Mouse (Mus musculus) heart, postnatal 0 days (tissue): ENCODE data around the gene Tbc1d10a. TPM values are rescaled to one million over a fixed set of nuclear protein-coding genes. Genes with fewer than 3 reads are reported as not detected.
"Not testable (repeated sequence)": the region's sequence is repeated elsewhere in the genome, so short reads cannot be mapped to it uniquely, and the experiment has no call there.

Experiments used
- ATAC-seq: fragments of 200-750 bp; cut with Nextera tagmentation; 2 replicates; pipeline ENCODE4 v1.8.0; 2017; ENCODE audit warnings: low read depth, moderate number of reproducible peaks, moderate library complexity; ENCODE audit not compliant: insufficient read depth
- DNase-seq: peaks from one replicate; pipeline ENCODE4 v3.0.0-alpha.2; 2016; ENCODE audit warnings: low spot score
- H3K27ac ChIP-seq: fragments of 300-500 bp; sonication (generic); 2 replicates; pipeline ENCODE4 v1.5.1; 2014; ENCODE audit warnings: low read depth, mild to moderate bottlenecking
- H3K27me3 ChIP-seq: fragments of 300-500 bp; sonication (generic); 2 replicates; pipeline ENCODE4 v1.6.1; 2014; ENCODE audit warnings: low read length, mixed read lengths; ENCODE audit not compliant: control insufficient read depth, insufficient read depth
- H3K36me3 ChIP-seq: fragments of 300-500 bp; sonication (generic); replicated peaks from 2 replicates; pipeline ENCODE4 v1.6.1; 2014; ENCODE audit warnings: low read length, mixed read lengths; ENCODE audit not compliant: control insufficient read depth, insufficient read depth
- H3K4me1 ChIP-seq: fragments of 300-500 bp; sonication (generic); 2 replicates; pipeline ENCODE4 v1.6.1; 2014; ENCODE audit warnings: antibody characterized with exemption; ENCODE audit not compliant: control insufficient read depth, insufficient read depth
- H3K4me2 ChIP-seq: fragments of 300-500 bp; sonication (generic); 2 replicates; pipeline ENCODE4 v1.6.1; 2014; ENCODE audit warnings: low read depth, mild to moderate bottlenecking, low read length, moderate library complexity
- H3K4me3 ChIP-seq: fragments of 300-500 bp; sonication (generic); 2 replicates; pipeline ENCODE4 v1.5.1; 2014; ENCODE audit warnings: low read depth, low read length
- H3K9ac ChIP-seq: fragments of 300-500 bp; sonication (generic); replicated peaks from 2 replicates; pipeline ENCODE4 v1.6.1; 2014; ENCODE audit warnings: low read depth, low read length, mixed read lengths
- H3K9me3 ChIP-seq: fragments of 300-500 bp; sonication (generic); replicated peaks from 2 replicates; pipeline ENCODE4 v1.6.1; 2016; ENCODE audit warnings: low read length; ENCODE audit not compliant: control insufficient read depth
- CTCF ChIP-seq: IDR thresholded peaks from 2 replicates; pipeline ENCODE4 v1.5.1; 2016; ENCODE audit warnings: antibody characterized with exemption, control low read depth, low read depth
- EP300 ChIP-seq: IDR thresholded peaks from 2 replicates; pipeline ENCODE4 v1.6.1; 2016; ENCODE audit warnings: antibody characterized with exemption, low read depth
- whole genome bisulfite sequencing: fragments of 180-500 bp; shearing (Covaris S2); extraction: QIAGEN DNeasy Blood & Tissue Kit; methylation state at CpG from one replicate; pipeline ENCODE4 v1.1.7; 2014; 5-methylcytosine and 5-hydroxymethylcytosine counted together
- polyA plus RNA-seq: library from polyadenylated mRNA; unstranded; fragments of >200 nt; fragmentation: Nextera tagmentation; extraction: Ambion mirVana; gene quantifications from 2 replicates; pipeline ENCODE4 v1.2.1, GENCODE M21; 2015
- total RNA-seq: library from RNA; depleted of rRNA; stranded (reverse); fragments of >200 nt; gene quantifications from 2 replicates; pipeline ENCODE4 v1.2.3, GENCODE M21; 2014; ENCODE audit warnings: low replicate concordance

The Tbc1d10a gene
- total and polyA plus RNA-seq, 2 experiments from 2014 or later: 10.9 to 31.3 TPM

DNA sequence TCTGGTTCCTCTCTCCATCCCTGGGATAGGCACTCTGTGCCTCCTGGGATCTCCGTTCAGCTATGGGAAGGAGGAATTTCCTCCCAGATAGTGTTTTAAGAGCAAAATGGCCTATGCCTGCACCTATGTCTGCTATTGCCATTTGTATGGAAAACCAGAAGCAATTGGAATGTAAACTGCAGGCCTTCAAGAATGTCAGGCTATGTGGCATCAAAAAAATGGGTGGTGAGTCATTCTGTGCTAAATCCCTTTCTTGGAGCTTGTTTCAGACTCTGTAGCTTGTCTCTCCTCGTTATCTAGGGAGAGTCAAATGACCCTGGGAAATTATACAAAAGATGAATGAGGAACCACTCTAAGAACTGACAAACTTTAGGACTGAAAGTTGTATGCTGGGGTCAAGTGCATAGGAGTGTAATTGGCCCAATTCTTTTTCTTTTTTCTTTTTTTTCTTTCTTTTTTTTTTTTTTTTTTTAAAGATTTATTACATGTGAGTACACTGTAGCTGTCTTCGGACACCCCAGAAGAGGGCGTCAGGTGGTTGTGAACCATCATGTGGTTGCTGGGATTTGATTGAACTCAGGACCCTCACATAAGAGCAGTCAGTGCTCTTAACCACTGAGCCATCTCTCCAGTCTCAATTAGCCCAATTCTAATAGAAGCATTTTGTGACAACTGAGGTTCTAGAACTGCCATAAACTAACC, 2.2 kb upstream of the Tbc1d10a start:
- H3K36me3 ChIP-seq: peaks cover 35% of the 10 kb centered on the region
- no peak for ATAC-seq

DNA sequence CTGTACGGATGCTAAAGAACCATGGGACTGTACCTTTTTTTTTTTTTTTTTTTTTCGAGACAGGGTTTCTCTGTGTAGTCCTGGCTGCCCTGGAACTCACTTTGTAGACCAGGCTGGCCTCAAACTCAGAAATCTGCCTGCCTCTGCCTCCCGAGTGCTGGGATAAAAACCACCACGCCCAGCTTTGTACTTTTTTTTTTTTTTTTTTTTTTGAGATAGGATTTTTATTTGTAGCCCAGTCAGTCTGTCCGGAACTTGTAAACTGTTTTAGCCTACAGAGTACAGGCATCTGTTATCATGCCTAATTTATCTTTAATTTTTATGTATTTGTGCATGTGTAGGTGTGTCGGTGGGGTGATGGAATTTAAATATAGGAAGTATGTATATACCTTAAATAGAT, 1.1 kb upstream of the Tbc1d10a start:
- 90% methylated on average over 6 of the region's 6 CpGs for WGBS
- not testable (repeated sequence) for DNase-seq, H3K9ac ChIP-seq, H3K4me2 ChIP-seq, H3K9me3 ChIP-seq, ATAC-seq, H3K27ac ChIP-seq, H3K27me3 ChIP-seq, H3K4me3 ChIP-seq
- Histone ChIP-seq H3K4me1 (peaks cover 13% of the 10 kb centered on the region), H3K36me3 (peaks cover 24% of the 10 kb centered on the region)

More for the DNA sequence above, 2.2 kb upstream of the Tbc1d10a start:
- WGBS: 60% methylated on average over 4 of the region's 4 CpGs
- H3K9ac ChIP-seq: no peak overlapping the region
- H3K27ac ChIP-seq: peak overlapping the region; percentile 17; the same call in 1 of the 2 replicates
- no peaks in the 10 kb centered on the region for H3K27me3 ChIP-seq
- no peak for DNase-seq
- no peaks in the 10 kb centered on the region for H3K9me3 ChIP-seq
- no peak overlapping the region for H3K4me2 ChIP-seq
- no peak overlapping the region for H3K4me3 ChIP-seq
- peaks cover 13% of the 10 kb centered on the region for H3K4me1 ChIP-seq
- TF ChIP-seq CTCF (no peak), EP300 (no peak)

DNA sequence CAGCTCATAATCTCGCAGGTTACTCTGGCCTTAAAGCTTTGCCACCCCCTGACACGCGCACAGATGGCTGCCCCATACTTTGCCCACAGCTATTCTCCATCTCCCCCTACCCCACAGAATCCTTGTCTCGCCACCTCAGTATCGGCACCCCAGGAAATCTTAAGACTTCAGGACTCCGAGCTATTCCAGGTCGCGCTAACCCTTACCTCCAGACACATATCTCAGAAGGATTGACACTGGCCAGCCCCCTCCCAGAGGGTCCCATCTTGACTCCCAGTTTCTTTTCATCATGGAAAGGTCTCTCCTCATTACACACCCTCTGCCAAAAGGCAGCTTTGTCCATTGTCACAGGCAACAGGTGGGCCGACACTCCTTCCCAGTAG, 720 bp downstream of the Tbc1d10a start:
- 15% methylated on average over 9 of the region's 9 CpGs for WGBS
- Histone ChIP-seq H3K27ac (no peak overlapping the region), H3K4me1 (peaks cover 13% of the 10 kb centered on the region), H3K27me3 (no peaks in the 10 kb centered on the region), H3K4me2 (peak overlapping the region; percentile 89), H3K4me3 (peak overlapping the region; percentile 85), H3K36me3 (peaks cover 8% of the 10 kb centered on the region; the same call in 1 of the 2 replicates), H3K9ac (peak overlapping the region; percentile 90), H3K9me3 (no peaks in the 10 kb centered on the region)
- ATAC-seq (no peak), DNase-seq (no peak)
- TF ChIP-seq EP300 (no peak), CTCF (no peak)

DNA sequence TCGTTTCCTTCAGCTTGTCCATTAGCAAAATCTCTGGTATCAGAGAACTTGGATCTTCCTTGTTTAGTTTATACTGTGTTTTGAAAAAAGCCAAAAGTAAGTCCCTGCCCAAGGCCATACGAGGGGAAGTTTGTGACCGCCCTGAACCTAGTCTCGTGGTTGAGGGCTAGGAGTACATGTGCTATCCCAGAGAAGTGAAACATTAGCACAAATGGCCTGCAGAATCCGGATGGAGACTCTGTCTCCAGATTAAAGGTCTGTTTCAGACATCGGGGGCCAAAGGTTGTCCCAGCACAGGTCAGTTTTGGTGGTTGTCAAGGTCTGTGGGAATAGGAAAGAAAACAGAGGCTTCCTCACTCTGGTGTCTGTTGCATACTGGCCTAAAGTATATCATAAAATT, 2.6 kb downstream of the Tbc1d10a start:
- Histone ChIP-seq H3K4me1 (peaks cover 11% of the 10 kb centered on the region), H3K27ac (no peak overlapping the region), H3K9ac (no peak overlapping the region), H3K4me3 (no peak overlapping the region), H3K27me3 (no peaks in the 10 kb centered on the region), H3K9me3 (no peaks in the 10 kb centered on the region), H3K36me3 (no peaks in the 10 kb centered on the region), H3K4me2 (no peak overlapping the region)
- no peak for ATAC-seq
- no peak for DNase-seq
- WGBS: 86% methylated on average over 6 of the region's 6 CpGs
- TF ChIP-seq EP300 (no peak), CTCF (no peak)

DNA sequence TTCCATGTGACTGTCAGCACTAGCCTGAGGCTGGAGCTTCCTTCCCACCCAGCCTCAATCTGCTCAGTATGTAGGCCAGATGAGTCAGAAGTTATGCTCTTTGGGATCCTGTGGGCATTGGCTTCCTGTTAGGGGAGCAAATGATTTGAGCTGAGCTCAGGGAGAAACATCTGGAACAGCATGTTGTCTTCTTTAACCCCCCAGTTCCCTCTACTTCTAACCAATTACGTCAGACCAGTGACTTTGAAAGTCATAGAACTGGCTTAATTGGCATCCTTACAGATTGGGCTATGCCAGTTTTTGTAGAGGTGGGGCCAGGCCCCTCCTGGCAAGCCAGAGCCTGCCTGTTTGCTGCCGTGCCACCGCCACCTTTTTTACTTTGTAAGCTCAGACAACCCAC, 4.1 kb downstream of the Tbc1d10a start:
- ATAC-seq: no peak
- peak overlapping the region; percentile 23; the same call in 1 of the 2 replicates for H3K27ac ChIP-seq
- 82% methylated on average over 3 of the region's 3 CpGs for WGBS
- no peak for TF ChIP-seq EP300
- DNase-seq: no peak
- no peaks in the 10 kb centered on the region for H3K36me3 ChIP-seq
- no peak overlapping the region for H3K4me3 ChIP-seq
- H3K4me1 ChIP-seq: peaks cover 10% of the 10 kb centered on the region
- no peak overlapping the region for H3K4me2 ChIP-seq
- no peak overlapping the region for H3K9ac ChIP-seq
- no peaks in the 10 kb centered on the region for H3K27me3 ChIP-seq
- H3K9me3 ChIP-seq: no peaks in the 10 kb centered on the region

DNA sequence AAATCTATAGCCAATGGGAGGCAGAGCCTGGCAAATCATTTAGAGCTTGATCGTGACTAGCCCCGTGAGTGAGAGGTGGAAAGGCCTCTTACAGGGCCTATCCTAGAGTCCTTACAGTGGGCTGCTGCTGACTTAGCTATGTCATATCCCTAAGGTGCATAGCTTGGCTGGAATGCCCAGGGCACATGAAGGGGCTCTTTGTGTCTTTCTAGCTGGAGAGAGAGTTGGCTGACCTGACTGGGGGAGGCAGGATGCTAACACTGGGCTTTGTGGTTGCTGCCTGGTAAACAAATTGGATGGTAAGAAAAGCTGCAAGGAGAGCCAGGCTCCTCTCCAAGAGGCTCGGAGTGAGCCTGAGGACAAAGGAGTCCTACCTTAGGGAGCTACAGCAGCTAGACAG, 6.2 kb downstream of the Tbc1d10a start:
- no peaks in the 10 kb centered on the region for H3K9me3 ChIP-seq
- H3K9ac ChIP-seq: no peak overlapping the region
- DNase-seq (no peak), ATAC-seq (no peak)
- H3K4me3 ChIP-seq: no peak overlapping the region
- H3K27me3 ChIP-seq: no peaks in the 10 kb centered on the region
- H3K4me2 ChIP-seq: no peak overlapping the region
- no peak overlapping the region for H3K27ac ChIP-seq
- WGBS: 88% methylated on average over 3 of the region's 3 CpGs
- H3K4me1 ChIP-seq: peaks cover 3% of the 10 kb centered on the region
- TF ChIP-seq CTCF (no peak), EP300 (no peak)
- no peaks in the 10 kb centered on the region for H3K36me3 ChIP-seq
